ENCODE assay signal across 9 mouse cellular contexts in genomic region chr12:47163171-47163570, GRCm38 (mm10).
DNase-seq lines count a peak whose midpoint lies in the region; ATAC-seq and TF ChIP-seq lines count a peak whose summit lies in the region.
"Had no signal": no experiment of that assay in that cellular context is flagged by ENCODE, and none has a peak within 500 bp of the region (broad histone marks: within the 10 kb centered on the region; RNA-seq: fewer than 3 reads in every experiment).

No protein-coding gene starts in this region.

- 49% methylated on average over 1 of the region's 1 CpGs for WGBS in heart, embryonic 13.5 days
- WGBS in embryonic facial prominence, embryonic 10.5 days, result 28% methylated on average over 1 of the region's 1 CpGs
- 26% methylated on average over 1 of the region's 1 CpGs for WGBS in hindbrain, embryonic 12.5 days

- TF ChIP-seq POLR2A in myocyte (IDR thresholded peaks at IDR 0.05; ENCODE audit: insufficient read length, low read depth), result no peak

- no peak for DNase-seq in heart, adult 9 months (ENCODE audit: low spot score in 2 of 2)
- DNase-seq in embryonic facial prominence, embryonic 10.5 days (ENCODE audit: low spot score), result no peak
- no peak for DNase-seq in gastrocnemius, adult 18-20 months (ENCODE audit: low spot score)
- DNase-seq: lung, postnatal 36 days had no signal

- no peak overlapping the region for H3ac ChIP-seq in myocyte (ENCODE audit: control insufficient read depth, insufficient read length)

- H3K4me1 ChIP-seq in heart, embryonic 13.5 days, result peaks cover 4% of the 10 kb centered on the region; the same call in 1 of the 2 replicates
- peaks cover 28% of the 10 kb centered on the region for H3K4me1 ChIP-seq in embryonic facial prominence, embryonic 10.5 days
- H3K4me1 ChIP-seq in hindbrain, embryonic 12.5 days, result peaks cover 22% of the 10 kb centered on the region

- H3K36me3 ChIP-seq in heart, embryonic 13.5 days, result no peaks in the 10 kb centered on the region
- no peaks in the 10 kb centered on the region for H3K36me3 ChIP-seq in embryonic facial prominence, embryonic 10.5 days (replicated peaks)
- H3K36me3 ChIP-seq in hindbrain, embryonic 12.5 days, result no peaks in the 10 kb centered on the region
- H3K36me3 ChIP-seq in myocyte (ENCODE audit: control insufficient read depth, insufficient read depth), result no peaks in the 10 kb centered on the region

- H3K27me3 ChIP-seq in heart, embryonic 13.5 days (replicated peaks), result no peaks in the 10 kb centered on the region
- H3K27me3 ChIP-seq in embryonic facial prominence, embryonic 10.5 days (replicated peaks; ENCODE audit: low read depth, poor library complexity, severe bottlenecking), result no peaks in the 10 kb centered on the region; the same call in 1 of the 2 replicates
- no peaks in the 10 kb centered on the region for H3K27me3 ChIP-seq in hindbrain, embryonic 12.5 days
- H3K27me3 ChIP-seq in myocyte (ENCODE audit: control insufficient read depth, insufficient read depth, insufficient read length), result no peaks in the 10 kb centered on the region

- H3K4me2 ChIP-seq in heart, embryonic 13.5 days, result peak overlapping the region; percentile 43
- H3K4me2 ChIP-seq in hindbrain, embryonic 12.5 days (replicated peaks), result peak overlapping the region; percentile 38
- peak overlapping the region; percentile 42 for H3K4me2 ChIP-seq in myocyte (ENCODE audit: low read depth)

- H3K79me2 ChIP-seq in myocyte (ENCODE audit: control insufficient read depth, insufficient read depth), result no peaks in the 10 kb centered on the region

- peak overlapping the region; percentile 3; the same call in 1 of the 2 replicates for H3K4me3 ChIP-seq in heart, embryonic 13.5 days
- peak overlapping the region; percentile 23 for H3K4me3 ChIP-seq in embryonic facial prominence, embryonic 10.5 days
- H3K4me3 ChIP-seq in hindbrain, embryonic 12.5 days, result no peak overlapping the region
- H3K4me3 ChIP-seq in myocyte, result no peak overlapping the region

- no peak overlapping the region for H3K9ac ChIP-seq in heart, embryonic 13.5 days
- H3K9ac ChIP-seq in hindbrain, embryonic 12.5 days, result no peak overlapping the region

- ATAC-seq in heart, embryonic 13.5 days (ENCODE audit: extremely low read depth, insufficient number of reproducible peaks, low FRiP score, low TSS enrichment), result no peak
- ATAC-seq in hindbrain, embryonic 12.5 days (ENCODE audit: low FRiP score), result peak; percentile 61; the same call in 1 of the 2 replicates
- ATAC-seq in erythroblast, adult 5-6 weeks (replicated peaks; ENCODE audit: low FRiP score, poor library complexity, severe bottlenecking), result no peak
- ATAC-seq in erythroid progenitor cell, adult 5-6 weeks (replicated peaks; ENCODE audit: low FRiP score, poor library complexity, severe bottlenecking), result no peak

- no peak overlapping the region for H3K27ac ChIP-seq in heart, embryonic 13.5 days (replicated peaks)
- H3K27ac ChIP-seq in embryonic facial prominence, embryonic 10.5 days (replicated peaks), result peak overlapping the region; percentile 35; the same call in 1 of the 2 replicates
- peak overlapping the region; percentile 85 for H3K27ac ChIP-seq in hindbrain, embryonic 12.5 days

- no peaks in the 10 kb centered on the region for H3K9me3 ChIP-seq in heart, embryonic 13.5 days
- no peaks in the 10 kb centered on the region for H3K9me3 ChIP-seq in embryonic facial prominence, embryonic 10.5 days
- no peaks in the 10 kb centered on the region for H3K9me3 ChIP-seq in hindbrain, embryonic 12.5 days (replicated peaks)

TF ChIP-seq in myocyte, 11 proteins besides CTCF, POLR2A, EP300 and RAD21:
- TF ChIP-seq REST (IDR thresholded peaks at IDR 0.05; ENCODE audit: insufficient read depth, insufficient read length) (no peak), SRF (IDR thresholded peaks at IDR 0.05; ENCODE audit: control insufficient read depth, insufficient read length, low read depth) (no peak), TCF12 (IDR thresholded peaks at IDR 0.05; ENCODE audit: insufficient read depth, poor library complexity, severe bottlenecking) (no peak), USF1 (IDR thresholded peaks at IDR 0.05; ENCODE audit: low read depth) (no peak), TCF3 (IDR thresholded peaks at IDR 0.05; ENCODE audit: insufficient read length, low read depth) (no peak), E2F4 (IDR thresholded peaks at IDR 0.05; ENCODE audit: insufficient read depth) (no peak), MYOD1 (IDR thresholded peaks at IDR 0.05; ENCODE audit: control insufficient read depth in 1 of 3, insufficient read length in 2 of 3, low read depth in 2 of 3) (no peak), POLR2AphosphoS2 (IDR thresholded peaks at IDR 0.05; ENCODE audit: insufficient read length, low read depth) (no peak), MYOG (IDR thresholded peaks at IDR 0.05; ENCODE audit: control insufficient read depth in 1 of 3, insufficient read depth in 1 of 3, insufficient read length in 2 of 3, low read depth in 2 of 3) (no peak), CEBPB (IDR thresholded peaks at IDR 0.05; ENCODE audit: insufficient read depth, poor library complexity, severe bottlenecking) (no peak), MAX (IDR thresholded peaks at IDR 0.05; ENCODE audit: low read depth) (no peak)

Comparison
In these comparisons a context has a peak if more than half of its experiments do, and no peak if none do; other contexts are left out.
1. H3K4me3 ChIP-seq: peak in heart, embryonic 13.5 days (single experiment) and embryonic facial prominence, embryonic 10.5 days (single experiment); none in hindbrain, embryonic 12.5 days (single experiment) and myocyte (single experiment).
2. Peak in every context shown above with its lines, with median percentiles within 50 percentile points of each other: H3K4me2 ChIP-seq.